Mouse (Mus musculus): Measurements from ENCODE around the gene Lonrf3. TPM values are rescaled to one million over a fixed set of nuclear protein-coding genes. Genes with fewer than 3 reads are reported as not detected.

The Lonrf3 gene
- total RNA-seq (2023), result 0.35 to 1.5 TPM (median 1.0 TPM) in 4 replicates

DNA sequence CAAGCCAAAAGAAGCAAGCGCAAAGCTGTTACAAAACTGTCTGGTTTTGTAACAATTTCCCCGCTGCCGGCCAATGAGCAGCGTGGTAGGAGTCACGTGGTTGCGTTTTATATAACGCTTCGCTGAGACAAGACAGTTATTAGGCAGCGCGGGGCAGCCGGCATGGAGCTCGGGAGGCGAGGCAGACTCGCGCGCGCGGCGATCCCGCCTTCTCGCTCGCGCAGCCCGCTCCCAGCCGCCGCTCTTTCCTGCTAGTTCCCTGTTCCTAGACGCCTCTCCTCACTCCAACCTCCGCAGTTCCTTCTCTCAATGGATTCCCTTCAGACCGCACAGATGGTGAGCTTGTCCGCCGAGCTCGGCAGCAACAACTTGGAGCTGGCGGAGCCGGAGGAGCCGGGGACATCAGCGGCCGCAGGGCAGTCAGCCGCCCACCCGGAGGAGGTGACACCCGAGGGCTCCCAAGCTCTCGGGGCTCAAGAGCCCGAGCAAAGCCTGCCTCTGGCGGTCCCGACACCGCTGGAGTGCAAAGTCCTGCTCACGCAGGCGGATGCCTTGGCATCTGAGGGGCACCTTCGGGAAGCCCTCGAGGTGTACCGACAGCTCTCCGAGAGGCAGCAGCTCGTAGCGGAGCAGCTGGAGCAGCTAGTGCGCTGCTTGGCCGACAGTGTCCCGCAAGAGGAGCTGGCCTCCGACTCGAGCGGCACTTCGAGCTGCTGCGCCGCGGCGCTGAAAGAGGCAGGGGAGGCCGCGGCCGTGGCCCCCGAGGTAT, at the start of gene Lonrf3:
TSS of gene Lonrf3 (plus strand) at position 83 of the 769 bp plus-strand sequence.

DNA sequence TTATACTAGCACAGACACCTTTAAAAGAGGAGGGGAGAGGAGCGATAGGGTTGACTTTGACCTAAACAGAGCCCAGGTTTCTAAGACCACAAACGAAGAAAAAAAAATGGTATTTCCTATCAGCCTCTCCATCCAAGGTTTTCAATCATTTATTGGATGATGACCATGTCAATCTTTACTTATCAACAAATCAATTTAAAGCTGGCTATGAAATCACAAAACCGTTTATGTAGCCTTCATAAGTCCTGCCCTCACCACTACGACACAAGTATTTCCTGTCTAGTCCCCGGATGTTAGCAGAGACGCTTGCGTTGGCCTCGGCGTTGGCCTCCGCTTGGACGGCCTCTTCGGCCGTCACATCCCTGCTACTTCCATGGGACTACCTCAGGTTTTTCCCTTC, 72.8 kb downstream of the Lonrf3 start, which contains the start of gene Gm6268:
TSS of gene Gm6268 (plus strand) at position 301 of the 400 bp plus-strand sequence.

Other genes with a start within 250 kb of the Lonrf3 start
- 0.16 to 0.55 TPM (median 0.45 TPM) in 4 replicates for gene Il13ra1, start 216.2 kb upstream of the Lonrf3 start, total RNA-seq (2023)
- not detected in 4 replicates for gene Zcchc12, start 132.4 kb upstream of the Lonrf3 start, total RNA-seq (2023)
- not detected in 4 replicates for gene Gm6268, start 72.9 kb downstream of the Lonrf3 start, total RNA-seq (2023)
- not detected in 4 replicates for gene Gm14569, start 163.5 kb downstream of the Lonrf3 start, total RNA-seq (2023)

Data from B cell, adult 62 days (primary cell).